Mouse (Mus musculus): ENCODE results near the gene Txndc15.

Txndc15 gene

DNA sequence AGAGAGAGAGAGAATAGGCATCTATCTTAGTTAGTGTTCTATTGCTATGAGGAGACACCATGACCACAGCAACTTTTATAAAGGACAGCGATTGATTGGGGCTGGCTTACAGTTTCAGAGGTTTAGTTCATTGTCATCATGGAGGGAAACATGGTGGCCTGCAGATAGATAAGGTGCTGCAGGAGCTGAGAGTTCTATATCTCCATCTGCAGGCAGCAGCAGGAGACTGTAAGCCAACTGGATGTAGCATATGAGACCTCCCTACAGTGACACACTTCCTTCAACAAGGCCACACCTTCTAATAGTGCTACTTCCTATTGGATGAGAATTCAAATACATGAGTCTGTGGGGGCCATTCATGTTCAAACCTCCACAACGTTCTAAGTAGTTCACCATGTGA, 17.7 kb downstream of the Txndc15 start:
- DNase-seq = no peak

DNA sequence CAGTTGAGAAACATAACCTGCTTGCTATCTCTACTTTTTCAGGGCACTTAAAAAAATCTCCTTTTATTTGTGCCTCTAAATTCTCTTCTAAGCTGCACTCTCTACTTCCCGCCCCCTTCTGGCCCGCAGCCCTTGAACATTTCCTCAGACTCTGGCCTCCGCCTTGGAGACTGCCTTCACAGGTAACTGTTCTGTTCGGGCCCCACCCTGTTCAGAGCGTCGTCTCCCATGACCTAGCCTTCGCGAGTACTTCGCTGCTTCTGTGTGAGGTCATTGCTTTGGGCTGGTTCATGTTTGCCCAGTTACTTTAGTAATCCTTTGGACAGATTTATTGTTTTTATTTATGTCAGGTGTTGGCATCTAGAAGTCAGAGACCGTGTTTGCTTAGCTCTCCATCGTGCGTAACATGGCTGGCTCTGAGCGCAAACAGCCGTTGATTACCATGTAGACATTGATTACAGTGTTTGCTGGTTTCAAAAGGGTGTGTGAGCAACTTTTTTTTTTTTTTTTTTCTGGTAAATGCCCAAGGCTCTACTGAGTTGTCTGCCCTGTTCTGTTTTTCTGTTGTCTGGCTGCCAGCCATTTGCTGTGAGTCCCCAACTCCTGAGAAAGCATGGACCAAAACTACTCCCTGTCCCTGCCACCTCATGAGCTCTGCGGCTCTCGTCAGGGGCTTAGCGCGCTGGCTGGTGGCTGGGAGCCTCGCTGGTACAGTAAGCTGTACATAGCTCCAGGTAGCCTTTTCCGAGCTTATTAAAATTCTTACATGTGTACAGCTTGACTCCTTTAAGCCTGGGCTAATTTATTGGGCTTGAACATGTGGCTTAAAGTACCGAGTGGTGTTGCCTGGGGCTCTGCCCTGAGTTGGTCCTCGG, 19.4 kb downstream of the Txndc15 start:
- DNase-seq = no peak

DNA sequence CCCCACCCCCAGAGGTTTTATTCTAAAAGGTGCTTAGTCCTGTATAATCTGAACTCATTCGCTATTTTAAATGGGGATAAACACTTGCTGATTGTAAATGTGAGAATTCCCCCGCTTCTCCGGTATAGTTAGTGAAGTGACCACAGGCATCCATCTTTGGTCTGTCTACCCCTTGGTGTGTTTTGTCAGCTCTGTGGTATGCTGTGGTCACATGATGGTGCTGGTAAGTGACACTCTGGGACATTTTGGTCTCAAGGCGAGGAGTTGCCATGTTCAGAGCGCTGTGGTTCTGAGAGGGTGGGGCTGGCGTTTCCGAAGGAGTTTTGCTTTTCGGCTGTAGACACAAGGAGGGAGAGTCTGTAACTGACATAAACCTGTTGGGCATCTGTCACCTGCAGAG, 23.4 kb downstream of the Txndc15 start:
- no peak for DNase-seq

DNA sequence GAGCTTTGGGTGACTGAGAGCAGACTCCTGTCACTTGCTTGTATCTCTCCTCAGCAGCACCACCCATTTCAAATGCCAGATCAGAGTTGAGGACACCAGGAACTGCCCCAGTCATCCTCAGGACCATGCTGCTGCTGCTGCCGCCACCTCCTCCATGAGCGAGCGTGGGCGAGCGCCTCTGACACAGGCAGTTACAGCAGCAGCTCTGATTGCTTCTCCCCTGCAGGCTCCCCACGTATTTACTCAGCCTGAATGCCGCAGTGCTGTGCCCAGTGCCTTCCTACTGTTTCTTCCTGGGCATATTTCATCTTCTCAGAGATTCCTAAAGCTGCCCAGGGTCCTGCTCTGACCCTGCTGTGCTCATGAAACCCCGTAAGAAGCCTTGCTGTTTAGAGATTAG, 27.9 kb downstream of the Txndc15 start:
- DNase-seq = no peak

DNA sequence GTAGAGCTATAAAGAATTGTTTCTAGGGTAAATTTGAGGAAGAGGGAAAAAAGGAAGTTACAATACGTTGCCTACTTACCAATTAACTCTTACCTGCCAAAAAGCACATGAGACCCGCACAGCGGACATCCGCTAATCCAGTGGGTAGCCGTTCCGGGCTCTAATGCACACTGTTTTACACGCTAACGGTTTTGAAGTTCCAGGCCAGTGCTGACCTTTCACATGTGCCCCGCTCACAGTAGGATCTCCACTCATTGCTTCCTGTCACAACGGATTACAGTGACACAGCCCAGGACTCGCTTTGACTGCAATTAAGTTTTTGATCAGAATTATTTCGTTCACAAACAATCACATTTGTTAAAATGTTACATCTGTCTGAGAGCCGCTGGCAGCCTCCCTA, 39.9 kb downstream of the Txndc15 start:
- DNase-seq = peak; percentile 51

DNA sequence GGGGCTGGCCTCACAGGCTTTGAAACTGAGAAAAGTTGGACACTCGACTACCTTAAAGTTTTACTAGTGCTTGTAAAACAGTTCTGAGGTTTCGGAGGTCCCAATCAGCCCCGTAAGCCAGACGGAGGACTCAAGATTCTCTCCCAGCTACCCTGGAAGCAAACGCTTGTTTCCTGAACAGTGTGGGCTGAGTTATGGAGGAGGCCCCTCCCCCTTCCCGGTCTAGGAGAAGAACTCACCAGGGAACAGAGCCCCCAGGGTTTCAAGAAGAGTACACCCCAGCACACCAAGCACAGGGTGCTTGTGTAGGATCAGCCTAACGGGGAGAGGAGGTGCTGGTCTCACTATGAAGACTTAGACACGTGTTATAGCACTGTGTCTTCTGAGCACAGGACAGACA, 42.3 kb downstream of the Txndc15 start:
- peak; percentile 27 for DNase-seq

DNA sequence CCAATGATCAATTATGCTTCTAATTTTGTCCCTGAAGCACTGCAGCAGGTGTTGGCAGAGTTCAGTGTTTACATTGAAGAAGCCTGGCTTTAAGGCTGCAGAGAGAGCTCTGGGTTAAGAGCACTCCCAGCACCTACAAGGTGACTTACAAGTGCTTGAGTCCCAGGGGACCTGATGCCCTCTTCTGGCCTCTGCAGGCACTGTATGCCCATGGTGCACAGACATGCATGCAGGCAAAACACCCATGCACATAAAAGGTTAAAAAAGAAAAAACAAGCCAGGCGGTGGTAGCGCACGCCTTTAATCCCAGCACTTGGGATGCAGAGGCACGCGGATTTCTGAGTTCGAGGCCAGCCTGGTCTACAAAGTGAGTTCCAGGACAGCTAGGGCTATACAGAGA, 43.2 kb downstream of the Txndc15 start:
- DNase-seq = peak; percentile 49

DNA sequence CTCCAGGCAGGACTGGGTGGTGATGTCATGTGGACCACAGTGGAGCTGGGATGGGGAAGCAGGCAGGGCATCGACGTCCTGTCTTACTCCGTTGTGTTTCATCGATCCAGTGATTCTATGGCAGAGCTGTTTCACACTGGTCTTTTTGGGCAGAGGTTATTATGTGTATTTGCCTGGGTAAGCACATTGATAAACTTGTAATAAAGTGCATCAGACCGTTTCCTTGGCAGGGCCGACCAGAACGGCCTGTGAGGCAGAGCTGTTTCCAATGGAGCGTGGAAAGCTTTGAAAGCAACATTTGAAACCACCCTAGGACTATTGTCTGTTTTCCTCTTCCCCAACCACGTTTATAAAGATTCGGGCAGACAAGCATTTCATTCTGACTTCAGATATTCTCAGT, 46.1 kb downstream of the Txndc15 start:
- DNase-seq = peak; percentile 20

DNA sequence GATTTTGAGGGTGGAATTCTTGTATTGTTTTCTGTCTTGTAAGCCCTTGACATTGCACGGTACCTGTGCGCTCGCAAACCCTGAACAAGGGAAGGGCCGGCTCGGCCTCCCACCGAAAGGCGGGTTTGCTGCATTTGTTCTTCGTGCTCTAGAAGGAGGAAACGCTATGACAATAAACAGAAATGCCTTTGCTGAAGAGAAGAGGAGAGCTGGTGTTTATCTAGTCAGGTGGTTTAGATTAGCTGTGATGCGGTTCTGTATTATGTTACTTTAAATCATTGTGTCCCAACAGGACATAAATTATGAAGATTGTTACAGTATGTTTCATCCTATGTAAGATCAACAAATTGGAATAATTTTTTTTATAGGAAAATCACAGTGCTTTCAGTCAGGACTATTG, 47.0 kb downstream of the Txndc15 start:
- no peak for DNase-seq

DNA sequence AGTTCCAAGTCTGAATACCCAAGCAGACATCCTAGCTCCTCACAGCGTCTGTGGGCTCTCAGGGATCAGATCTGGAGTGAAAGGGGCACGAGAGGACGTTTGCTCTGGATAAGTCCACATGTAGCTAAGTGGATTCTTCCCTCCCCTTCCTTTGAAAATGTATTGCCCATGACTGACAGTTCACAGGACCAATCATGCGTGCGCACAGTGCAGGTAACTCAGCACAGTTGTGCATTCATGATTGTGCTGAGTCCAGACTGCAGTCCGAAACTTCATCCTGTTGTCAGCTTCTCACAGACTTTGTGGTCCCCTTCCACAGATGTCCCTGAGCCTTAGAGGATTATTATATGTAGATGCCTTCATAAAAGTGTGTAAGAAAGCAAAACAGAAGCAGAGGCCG, 59.9 kb downstream of the Txndc15 start:
- DNase-seq = peak; percentile 20

DNA sequence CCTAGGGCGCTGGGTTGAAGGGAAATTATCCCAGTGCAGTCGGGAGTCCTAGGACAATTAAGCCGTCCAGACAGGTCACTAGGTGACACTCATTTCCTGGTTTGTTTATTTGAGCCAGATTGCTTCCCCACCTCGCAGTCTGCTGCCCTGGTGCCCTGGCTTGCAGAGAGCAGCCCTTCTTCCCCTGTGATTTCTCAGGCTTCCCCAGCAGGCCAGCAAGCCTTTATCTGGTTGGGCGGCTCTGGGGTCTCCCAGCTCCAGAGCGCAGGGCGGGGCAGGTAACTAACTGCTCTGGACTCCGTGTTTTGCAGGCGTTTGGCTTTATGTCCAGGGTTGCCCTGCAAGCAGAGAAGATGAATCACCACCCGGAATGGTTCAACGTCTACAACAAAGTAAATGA, 60.6 kb downstream of the Txndc15 start:
- DNase-seq = no peak
